Mouse (Mus musculus): ENCODE data around the gene Cyp1b1. TPM values are rescaled to one million over a fixed set of nuclear protein-coding genes. Genes with fewer than 3 reads are reported as not detected.

Cyp1b1 gene
- 24.3 and 37.1 TPM in 2 replicates for polyA plus RNA-seq (2012; rRNA removed; ENCODE audit: low replicate concordance)

DNA sequence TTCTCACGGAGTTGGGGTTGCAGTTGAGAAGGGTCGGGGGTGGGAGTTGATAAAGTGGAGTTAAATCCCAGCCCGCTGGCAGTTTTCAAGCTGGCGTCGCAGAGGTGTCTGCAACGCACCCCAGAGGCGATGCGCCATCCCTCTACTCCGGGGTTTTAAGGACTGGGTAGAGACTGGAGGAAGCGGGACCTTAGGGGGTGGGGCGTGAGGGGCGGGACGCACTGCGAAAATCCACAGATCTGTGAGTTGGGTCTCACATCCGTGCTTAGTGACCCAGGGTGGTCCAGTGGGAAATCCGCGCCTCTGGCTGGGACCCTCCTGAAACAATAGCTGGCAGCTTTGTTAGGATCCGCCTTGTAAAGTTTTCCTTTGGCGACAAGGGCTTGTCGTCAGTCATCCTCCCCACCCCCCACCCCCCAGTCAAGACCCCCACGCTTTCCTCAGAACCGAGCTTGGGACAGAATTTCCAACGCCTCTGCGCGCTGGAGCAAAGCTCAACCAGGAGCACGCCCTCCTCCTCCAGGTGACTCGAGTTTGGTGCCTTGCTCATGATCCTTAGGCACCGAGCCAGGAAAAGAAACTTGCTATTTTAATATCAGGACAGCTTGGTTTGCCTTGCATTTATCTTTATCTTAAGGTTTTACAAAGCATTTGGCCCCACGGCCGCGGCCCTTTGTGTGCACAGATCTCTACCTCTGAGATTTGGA, at the start of gene Cyp1b1:
Cyp1b1 (minus strand) TSS at position 131 of the 707 bp plus-strand sequence.

Other genes with a start within 250 kb of the Cyp1b1 start
- gene Rmdn2, start 103.2 kb downstream of the Cyp1b1 start, polyA plus RNA-seq (2012; rRNA removed; ENCODE audit: low replicate concordance), result 1.3 and 3.3 TPM in 2 replicates
- 8.1 and 22.9 TPM in 2 replicates for gene Atl2, start 181.1 kb upstream of the Cyp1b1 start, polyA plus RNA-seq (2012; rRNA removed; ENCODE audit: low replicate concordance)